Mouse (Mus musculus): Measurements from ENCODE around the gene Ly6g6e. TPM values are rescaled to one million over a fixed set of nuclear protein-coding genes. Genes with fewer than 3 reads are reported as not detected.
A peak's percentile ranks its signal among the peaks of the same experiment; 100 is the strongest.

The Ly6g6e gene
- polyA plus RNA-seq, 1 experiment = not detected

GRCm38 (mm10) chr17:35055691-35056495 lies 20.8 kb upstream of the Ly6g6e start:
- TF ChIP-seq CTCF (IDR thresholded peaks at IDR 0.05; ENCODE audit: control insufficient read depth, insufficient read depth, insufficient read length) = no peak
- TF ChIP-seq CEBPB (IDR thresholded peaks at IDR 0.05; ENCODE audit: low read depth) = no peak
- TF ChIP-seq USF1 (IDR thresholded peaks at IDR 0.05; ENCODE audit: low read depth) = no peak
- no peak for TF ChIP-seq MYOG (IDR thresholded peaks at IDR 0.05; ENCODE audit: control insufficient read depth, extremely low read depth, insufficient read length)
- no peak for TF ChIP-seq MAX (IDR thresholded peaks at IDR 0.05)
- Histone ChIP-seq H3K4me3 (ENCODE audit: insufficient read depth, poor library complexity, severe bottlenecking) (no peak overlapping the region), H3K36me3 (ENCODE audit: control insufficient read depth, insufficient read depth) (peaks cover 73% of the 10 kb centered on the region)

GRCm38 (mm10) chr17:35057090-35057489 lies 19.6 kb upstream of the Ly6g6e start:
- peaks cover 27% of the 10 kb centered on the region for H3K79me3 ChIP-seq (ENCODE audit: low read depth)
- no peaks in the 10 kb centered on the region for H3K27me3 ChIP-seq (ENCODE audit: control insufficient read depth, insufficient read depth, insufficient read length)
- no peak overlapping the region for H3K4me3 ChIP-seq (ENCODE audit: insufficient read depth, poor library complexity, severe bottlenecking)
- TF ChIP-seq FOSL1 (IDR thresholded peaks at IDR 0.05; ENCODE audit: insufficient read depth, low read length, poor library complexity, severe bottlenecking) (no peak), MAX (IDR thresholded peaks at IDR 0.05) (no peak), MYOD1 (IDR thresholded peaks at IDR 0.05; ENCODE audit: control insufficient read depth, insufficient read length, low read depth) (no peak), USF1 (IDR thresholded peaks at IDR 0.05; ENCODE audit: low read depth) (no peak), CTCF (IDR thresholded peaks at IDR 0.05; ENCODE audit: control insufficient read depth, insufficient read depth, insufficient read length) (no peak), MYOG (IDR thresholded peaks at IDR 0.05; ENCODE audit: control insufficient read depth, extremely low read depth, insufficient read length) (no peak), CEBPB (IDR thresholded peaks at IDR 0.05; ENCODE audit: low read depth) (no peak)
- H3K36me3 ChIP-seq (ENCODE audit: control insufficient read depth, insufficient read depth) = peaks cover 81% of the 10 kb centered on the region
- H3K79me2 ChIP-seq (ENCODE audit: control insufficient read depth, insufficient read depth) = peaks cover 42% of the 10 kb centered on the region
- H3ac ChIP-seq (ENCODE audit: control insufficient read depth, insufficient read length, low read depth) = no peak overlapping the region

More at GRCm38 (mm10) chr17:35055691-35056495, 20.8 kb upstream of the Ly6g6e start:
- no peak overlapping the region for H3ac ChIP-seq (ENCODE audit: control insufficient read depth, insufficient read length, low read depth)
- H3K79me3 ChIP-seq (ENCODE audit: low read depth) = peaks cover 36% of the 10 kb centered on the region
- H3K27me3 ChIP-seq (ENCODE audit: control insufficient read depth, insufficient read depth, insufficient read length) = no peaks in the 10 kb centered on the region
- peaks cover 54% of the 10 kb centered on the region for H3K79me2 ChIP-seq (ENCODE audit: control insufficient read depth, insufficient read depth)

- peaks cover 30% of the 10 kb centered on the region for H3K79me2 ChIP-seq (ENCODE audit: control insufficient read depth, insufficient read depth)
- H3K79me3 ChIP-seq (ENCODE audit: low read depth) = peaks cover 15% of the 10 kb centered on the region
- TF ChIP-seq CTCF (IDR thresholded peaks at IDR 0.05; ENCODE audit: control insufficient read depth, insufficient read depth, insufficient read length) (no peak), FOSL1 (IDR thresholded peaks at IDR 0.05; ENCODE audit: insufficient read depth, low read length, poor library complexity, severe bottlenecking) (no peak), CEBPB (IDR thresholded peaks at IDR 0.05; ENCODE audit: low read depth) (no peak), MYOD1 (IDR thresholded peaks at IDR 0.05; ENCODE audit: control insufficient read depth, insufficient read length, low read depth) (no peak), MAX (IDR thresholded peaks at IDR 0.05) (no peak), USF1 (IDR thresholded peaks at IDR 0.05; ENCODE audit: low read depth) (no peak), MYOG (IDR thresholded peaks at IDR 0.05; ENCODE audit: control insufficient read depth, extremely low read depth, insufficient read length) (no peak)
- H3K36me3 ChIP-seq (ENCODE audit: control insufficient read depth, insufficient read depth) = peaks cover 69% of the 10 kb centered on the region
- no peak overlapping the region for H3K4me3 ChIP-seq (ENCODE audit: insufficient read depth, poor library complexity, severe bottlenecking)
- H3K27me3 ChIP-seq (ENCODE audit: control insufficient read depth, insufficient read depth, insufficient read length) = no peaks in the 10 kb centered on the region
- no peak overlapping the region for H3ac ChIP-seq (ENCODE audit: control insufficient read depth, insufficient read length, low read depth)
Measured at GRCm38 (mm10) chr17:35058316-35058715, 18.4 kb upstream of the Ly6g6e start.

GRCm38 (mm10) chr17:35058911-35059892 lies 17.5 kb upstream of the Ly6g6e start, which contains the start of gene Ddah2:
TSS of gene Ddah2 (plus strand) at chr17:35059035.
- Histone ChIP-seq H3K4me3 (ENCODE audit: insufficient read depth, poor library complexity, severe bottlenecking) (peak within 1 kb of the TSS; percentile 37), H3K79me3 (ENCODE audit: low read depth) (peaks cover 8% of the 10 kb centered on the region), H3K27me3 (ENCODE audit: control insufficient read depth, insufficient read depth, insufficient read length) (no peaks in the 10 kb centered on the region), H3K36me3 (ENCODE audit: control insufficient read depth, insufficient read depth) (peaks cover 60% of the 10 kb centered on the region), H3ac (ENCODE audit: control insufficient read depth, insufficient read length, low read depth) (peak within 1 kb of the TSS; percentile 77), H3K79me2 (ENCODE audit: control insufficient read depth, insufficient read depth) (peaks cover 21% of the 10 kb centered on the region)
- TF ChIP-seq CTCF (IDR thresholded peaks at IDR 0.05; ENCODE audit: control insufficient read depth, insufficient read depth, insufficient read length) (peak; percentile 78), MYOD1 (IDR thresholded peaks at IDR 0.05; ENCODE audit: control insufficient read depth, insufficient read length, low read depth) (peak; percentile 62), MYOG (IDR thresholded peaks at IDR 0.05; ENCODE audit: control insufficient read depth, extremely low read depth, insufficient read length) (no peak)

GRCm38 (mm10) chr17:35060071-35060470 lies 16.6 kb upstream of the Ly6g6e start:
- H3K79me3 ChIP-seq (ENCODE audit: low read depth) = peaks cover 3% of the 10 kb centered on the region
- peaks cover 53% of the 10 kb centered on the region for H3K36me3 ChIP-seq (ENCODE audit: control insufficient read depth, insufficient read depth)
- H3ac ChIP-seq (ENCODE audit: control insufficient read depth, insufficient read length, low read depth) = peak overlapping the region; percentile 7
- TF ChIP-seq MAX (IDR thresholded peaks at IDR 0.05) = no peak
- TF ChIP-seq MYOG (IDR thresholded peaks at IDR 0.05; ENCODE audit: control insufficient read depth, extremely low read depth, insufficient read length) = no peak
- no peak for TF ChIP-seq CTCF (IDR thresholded peaks at IDR 0.05; ENCODE audit: control insufficient read depth, insufficient read depth, insufficient read length)
- TF ChIP-seq CEBPB (IDR thresholded peaks at IDR 0.05; ENCODE audit: low read depth) = no peak
- TF ChIP-seq USF1 (IDR thresholded peaks at IDR 0.05; ENCODE audit: low read depth) = no peak
- TF ChIP-seq MYOD1 (IDR thresholded peaks at IDR 0.05; ENCODE audit: control insufficient read depth, insufficient read length, low read depth) = no peak
- TF ChIP-seq FOSL1 (IDR thresholded peaks at IDR 0.05; ENCODE audit: insufficient read depth, low read length, poor library complexity, severe bottlenecking) = no peak
- H3K79me2 ChIP-seq (ENCODE audit: control insufficient read depth, insufficient read depth) = peaks cover 13% of the 10 kb centered on the region
- peak overlapping the region; percentile 37 for H3K4me3 ChIP-seq (ENCODE audit: insufficient read depth, poor library complexity, severe bottlenecking)
- H3K27me3 ChIP-seq (ENCODE audit: control insufficient read depth, insufficient read depth, insufficient read length) = no peaks in the 10 kb centered on the region
